14 mouse cellular contexts compared by ENCODE assay signal in genomic region chr2:117656546-117657175, GRCm38 (mm10).
"Had no signal": no experiment of that assay in that cellular context is flagged by ENCODE, and none has a peak within 500 bp of the region (broad histone marks: within the 10 kb centered on the region; RNA-seq: fewer than 3 reads in every experiment).

No protein-coding gene starts in this region.

- H3K9ac ChIP-seq: midbrain, embryonic 12.5 days; neural tube, embryonic 12.5 days; stomach, embryonic 15.5 days had no signal

- ATAC-seq: midbrain, embryonic 16.5 days had no signal

- H3K4me3 ChIP-seq: midbrain, embryonic 10.5 days; midbrain, embryonic 12.5 days; neural tube, embryonic 12.5 days; stomach, embryonic 15.5 days had no signal

- H3K27ac ChIP-seq: midbrain, embryonic 10.5 days; midbrain, embryonic 12.5 days; neural tube, embryonic 12.5 days; stomach, embryonic 15.5 days; stomach, postnatal 0 days had no signal

- H3K27me3 ChIP-seq: midbrain, embryonic 12.5 days; neural tube, embryonic 12.5 days; stomach, embryonic 15.5 days had no signal

- H3K9me3 ChIP-seq: midbrain, embryonic 10.5 days; midbrain, embryonic 12.5 days; neural tube, embryonic 12.5 days; stomach, embryonic 15.5 days had no signal

- H3K36me3 ChIP-seq: midbrain, embryonic 10.5 days; midbrain, embryonic 12.5 days; neural tube, embryonic 12.5 days; stomach, embryonic 15.5 days had no signal

- DNase-seq: lung, adult 18-20 months; lung, postnatal 14 days; lung, postnatal 4 days; midbrain, embryonic 14.5 days; right cerebral cortex, postnatal 14 days; thymus, adult 2 months; thymus, postnatal 25 days; thymus, postnatal 4 days had no signal

- H3K4me1 ChIP-seq: midbrain, embryonic 12.5 days; neural tube, embryonic 12.5 days; stomach, embryonic 15.5 days had no signal

- H3K4me2 ChIP-seq: midbrain, embryonic 12.5 days; neural tube, embryonic 12.5 days; stomach, embryonic 15.5 days had no signal
